Mouse (Mus musculus): Measurements from ENCODE around the gene Rufy4. TPM values are rescaled to one million over a fixed set of nuclear protein-coding genes. Genes with fewer than 3 reads are reported as not detected.

The Rufy4 gene
- polyA plus RNA-seq, 1 experiment from 2014 or later: not detected

DNA sequence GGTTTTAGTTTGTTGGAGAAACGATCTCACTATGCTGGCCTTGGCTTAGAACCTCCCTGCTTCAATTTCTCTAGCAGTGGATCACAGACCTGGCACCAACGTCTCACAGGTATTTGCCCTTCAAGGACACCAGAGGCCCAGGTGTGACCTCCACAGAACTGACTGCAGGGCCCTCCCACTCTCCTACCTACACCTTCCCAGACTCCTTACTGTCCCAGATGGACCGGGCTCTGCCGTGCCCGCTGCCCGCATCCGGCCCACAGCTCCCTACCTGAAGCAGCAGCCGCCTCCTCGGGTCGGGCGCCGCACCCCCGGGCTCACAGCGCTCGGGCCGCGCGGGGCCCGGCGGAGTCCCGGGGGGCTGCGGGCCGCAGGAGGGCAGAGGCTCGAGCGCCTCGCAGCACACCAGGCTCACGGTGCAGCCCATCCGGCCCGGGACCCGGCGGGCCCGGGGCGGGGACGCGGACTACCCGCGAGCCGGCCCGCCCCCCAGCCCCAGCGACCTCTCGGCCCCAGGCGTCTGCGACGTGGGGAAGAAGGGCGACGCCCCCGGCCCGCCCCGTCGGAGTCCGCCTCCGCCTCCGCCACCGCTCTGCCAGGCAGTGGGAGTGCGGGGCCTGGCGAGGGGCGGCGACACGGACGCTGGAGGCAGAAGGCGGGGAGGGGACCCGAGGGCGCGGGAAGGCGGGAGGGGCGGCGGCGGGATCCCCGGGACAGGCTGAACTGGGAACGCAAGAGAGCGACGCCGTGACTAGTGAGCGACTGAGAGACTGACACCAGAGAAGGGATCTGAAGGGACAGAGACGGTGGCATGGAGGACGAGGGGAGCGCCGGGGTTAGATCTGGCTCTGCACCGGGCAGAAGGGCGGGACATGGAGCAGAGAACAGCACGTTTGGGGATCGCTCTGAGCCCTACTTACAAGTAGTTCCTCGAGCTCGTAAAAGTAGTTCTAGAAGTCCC is 1.0 kb upstream of the Rufy4 start, which contains the start of gene Tns1:
TSS of gene Tns1 (minus strand) at position 429 of the 961 bp plus-strand sequence.
- Histone ChIP-seq H3K27ac (replicated peaks) (no peak within 1 kb of the TSS), H3K9ac (peak within 1 kb of the TSS; percentile 15; the same call in 1 of the 2 replicates), H3K27me3 (peaks cover 67% of the 10 kb centered on the region), H3K36me3 (replicated peaks) (no peaks in the 10 kb centered on the region), H3K4me1 (replicated peaks) (peaks cover 9% of the 10 kb centered on the region; the same call in 1 of the 2 replicates), H3K4me3 (replicated peaks) (peak within 1 kb of the TSS; percentile 52), H3K4me2 (peak within 1 kb of the TSS; percentile 77), H3K9me3 (replicated peaks) (no peaks in the 10 kb centered on the region)
- under 1% methylated on average over 84 of the region's 84 CpGs for WGBS (ENCODE audit: insufficient replicate concordance)
- ATAC-seq (ENCODE audit: insufficient read depth): peak; percentile 62

DNA sequence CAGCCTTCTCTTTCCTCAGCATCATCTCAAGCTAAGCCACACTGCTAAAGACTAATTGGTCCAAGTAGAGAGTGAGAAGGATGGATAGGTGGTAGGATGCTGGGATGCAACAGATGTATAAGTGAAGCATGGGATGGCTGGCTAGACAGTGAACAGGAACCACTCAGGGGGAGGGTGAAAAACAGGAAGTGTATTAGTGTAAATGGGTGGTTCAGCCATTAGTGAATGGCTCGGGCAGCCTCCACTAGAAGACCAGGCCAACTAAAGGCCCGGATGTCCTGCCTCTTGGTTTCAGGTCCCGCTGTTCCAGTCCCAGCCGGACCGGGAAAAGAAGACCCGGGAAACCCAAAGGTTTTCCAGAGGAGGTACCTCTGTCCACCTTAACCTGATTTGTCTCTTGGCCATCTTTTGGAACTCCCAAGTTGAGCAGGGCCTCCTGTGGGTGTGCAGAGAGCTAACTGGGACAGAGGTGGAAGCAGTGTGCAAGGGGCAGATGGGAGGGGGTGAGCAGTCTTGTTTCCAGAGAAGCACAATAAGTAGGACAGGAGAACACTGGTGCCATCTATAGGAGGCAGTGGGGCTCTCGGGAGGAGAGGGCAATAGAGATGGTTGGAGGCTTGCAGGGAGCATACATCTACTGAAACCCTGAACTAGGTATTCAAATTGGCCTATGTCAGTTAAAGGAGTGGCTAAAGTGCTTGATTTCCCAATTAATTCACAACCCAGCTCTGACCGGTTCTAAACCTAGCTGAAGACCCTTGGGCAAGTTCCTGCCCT is 5.7 kb downstream of the Rufy4 start:
- H3K4me3 ChIP-seq (replicated peaks): no peak overlapping the region
- H3K27me3 ChIP-seq: peaks cover 17% of the 10 kb centered on the region
- H3K27ac ChIP-seq (replicated peaks): no peak overlapping the region
- WGBS (ENCODE audit: insufficient replicate concordance): 57% methylated on average over 8 of the region's 8 CpGs
- no peaks in the 10 kb centered on the region for H3K9me3 ChIP-seq (replicated peaks)
- H3K36me3 ChIP-seq (replicated peaks): no peaks in the 10 kb centered on the region
- H3K4me1 ChIP-seq (replicated peaks): peaks cover 19% of the 10 kb centered on the region
- H3K4me2 ChIP-seq: no peak overlapping the region
- ATAC-seq (ENCODE audit: insufficient read depth): no peak
- H3K9ac ChIP-seq: no peak overlapping the region

DNA sequence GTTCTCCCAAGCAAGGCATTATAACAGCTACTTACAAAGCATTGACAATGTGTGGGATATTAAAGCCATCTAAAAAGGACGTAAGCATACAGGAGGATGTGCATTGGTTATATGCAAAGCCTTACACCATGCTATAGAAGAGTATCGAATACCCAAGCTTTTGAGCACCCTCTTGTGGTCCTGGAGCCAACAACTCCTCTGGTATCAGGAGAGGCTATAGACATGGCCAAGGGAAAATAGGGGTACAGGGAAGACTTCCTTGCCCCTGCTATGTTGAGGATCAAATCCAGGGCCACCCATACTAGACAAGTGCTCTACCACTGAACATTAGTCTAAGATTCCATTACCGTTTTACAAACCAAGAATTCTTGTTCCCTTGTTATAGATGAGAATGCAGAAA is 6.7 kb downstream of the Rufy4 start:
- Histone ChIP-seq H3K27ac (replicated peaks) (no peak overlapping the region), H3K27me3 (peaks cover 13% of the 10 kb centered on the region; the same call in 1 of the 2 replicates), H3K9ac (no peak overlapping the region), H3K9me3 (replicated peaks) (no peaks in the 10 kb centered on the region), H3K36me3 (replicated peaks) (no peaks in the 10 kb centered on the region), H3K4me3 (replicated peaks) (no peak overlapping the region), H3K4me2 (no peak overlapping the region), H3K4me1 (replicated peaks) (peaks cover 19% of the 10 kb centered on the region)
- ATAC-seq (ENCODE audit: insufficient read depth): no peak
- 50% methylated on average over 3 of the region's 3 CpGs for WGBS (ENCODE audit: insufficient replicate concordance)

DNA sequence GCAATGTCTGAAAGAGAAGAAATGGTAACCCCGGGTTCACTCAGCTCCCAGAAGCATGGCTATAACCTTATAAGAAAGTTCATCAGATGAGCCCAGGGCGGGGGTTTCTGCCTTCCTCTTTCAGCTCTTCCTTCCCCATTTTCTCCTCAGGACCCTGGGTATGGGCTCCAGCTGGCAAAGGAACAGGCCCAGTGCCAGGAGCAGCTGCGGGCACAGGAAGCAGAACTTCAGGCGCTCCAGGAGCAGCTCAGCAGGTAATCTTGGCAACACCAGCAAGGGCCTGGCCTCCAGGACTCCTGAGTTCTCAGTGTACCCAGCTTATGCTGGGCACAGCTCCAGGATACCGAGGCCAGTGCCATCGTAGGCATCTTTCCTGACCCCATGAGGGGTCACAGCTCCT is 8.6 kb downstream of the Rufy4 start:
- Histone ChIP-seq H3K27me3 (peaks cover 11% of the 10 kb centered on the region; the same call in 1 of the 2 replicates), H3K4me1 (replicated peaks) (peaks cover 19% of the 10 kb centered on the region), H3K9me3 (replicated peaks) (no peaks in the 10 kb centered on the region)

DNA sequence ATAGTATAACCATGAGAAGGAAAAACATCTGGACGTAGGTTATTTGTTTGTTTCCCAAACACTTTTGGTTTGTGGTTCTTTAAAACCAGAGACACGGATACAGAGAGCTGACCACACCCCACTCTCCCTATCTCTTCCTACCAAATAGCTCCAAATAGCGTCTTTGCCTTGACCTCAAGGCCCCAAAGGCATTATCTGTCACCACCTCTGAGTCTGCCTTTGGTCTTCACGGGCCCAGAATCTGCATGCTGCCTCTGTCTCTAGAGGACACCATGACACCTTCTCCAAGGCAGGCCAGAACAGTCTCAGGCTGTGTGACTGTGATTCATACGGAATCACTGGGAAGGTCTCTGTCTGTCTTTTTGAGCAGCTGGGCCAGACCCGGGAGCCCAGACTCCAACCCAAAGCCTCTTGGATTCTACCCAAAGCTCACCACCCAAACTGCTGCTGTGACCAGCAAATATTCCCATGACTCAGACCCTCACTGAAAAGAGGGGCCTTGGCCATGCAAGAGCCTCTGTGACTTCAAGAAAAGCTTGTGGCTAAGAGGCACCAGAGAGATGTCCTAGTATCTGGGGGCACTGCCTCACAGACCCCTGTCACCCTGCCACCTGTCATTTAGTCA is 10.1 kb downstream of the Rufy4 start:
- no peaks in the 10 kb centered on the region for H3K9me3 ChIP-seq (replicated peaks)
- H3K4me2 ChIP-seq: peak overlapping the region; percentile 8; the same call in 1 of the 2 replicates
- H3K27ac ChIP-seq (replicated peaks): no peak overlapping the region
- no peaks in the 10 kb centered on the region for H3K36me3 ChIP-seq (replicated peaks)
- peaks cover 9% of the 10 kb centered on the region; the same call in 1 of the 2 replicates for H3K27me3 ChIP-seq
- no peak overlapping the region for H3K9ac ChIP-seq
- WGBS (ENCODE audit: insufficient replicate concordance): 23% methylated on average over 6 of the region's 6 CpGs
- peak; percentile 57 for ATAC-seq (ENCODE audit: insufficient read depth)
- H3K4me3 ChIP-seq (replicated peaks): no peak overlapping the region
- peaks cover 19% of the 10 kb centered on the region for H3K4me1 ChIP-seq (replicated peaks)

More for the DNA sequence above, 8.6 kb downstream of the Rufy4 start:
- ATAC-seq (ENCODE audit: insufficient read depth): no peak
- WGBS (ENCODE audit: insufficient replicate concordance): 25% methylated on average over 6 of the region's 6 CpGs
- Histone ChIP-seq H3K4me2 (no peak overlapping the region), H3K36me3 (replicated peaks) (no peaks in the 10 kb centered on the region), H3K9ac (no peak overlapping the region), H3K4me3 (replicated peaks) (no peak overlapping the region), H3K27ac (replicated peaks) (no peak overlapping the region)

DNA sequence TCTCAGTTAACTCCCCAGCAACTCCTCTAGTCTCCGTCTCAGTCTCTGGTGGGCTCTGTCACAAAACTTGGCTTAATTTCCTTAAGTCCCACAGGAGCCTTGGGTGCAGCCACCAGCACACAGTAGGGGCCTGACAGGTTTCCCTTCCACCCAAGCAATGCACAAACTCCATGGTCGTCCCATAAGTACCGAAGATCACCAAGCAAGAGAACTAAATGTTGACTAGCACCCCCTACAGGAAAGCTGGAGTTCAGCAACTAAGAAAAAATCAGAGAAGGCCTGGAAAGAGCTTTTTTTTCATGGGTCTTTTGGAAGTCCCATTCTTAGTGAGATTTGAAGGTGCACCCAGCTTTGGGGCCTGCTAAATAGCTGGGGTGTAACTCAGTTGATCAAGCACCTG is 14.1 kb downstream of the Rufy4 start:
- H3K9ac ChIP-seq: no peak overlapping the region
- no peak overlapping the region for H3K4me3 ChIP-seq (replicated peaks)
- WGBS (ENCODE audit: insufficient replicate concordance): 45% methylated on average over 3 of the region's 3 CpGs
- no peaks in the 10 kb centered on the region for H3K27me3 ChIP-seq
- H3K27ac ChIP-seq (replicated peaks): no peak overlapping the region
- no peak overlapping the region for H3K4me2 ChIP-seq
- H3K9me3 ChIP-seq (replicated peaks): no peaks in the 10 kb centered on the region
- no peak for ATAC-seq (ENCODE audit: insufficient read depth)
- H3K4me1 ChIP-seq (replicated peaks): peaks cover 15% of the 10 kb centered on the region
- H3K36me3 ChIP-seq (replicated peaks): no peaks in the 10 kb centered on the region

DNA sequence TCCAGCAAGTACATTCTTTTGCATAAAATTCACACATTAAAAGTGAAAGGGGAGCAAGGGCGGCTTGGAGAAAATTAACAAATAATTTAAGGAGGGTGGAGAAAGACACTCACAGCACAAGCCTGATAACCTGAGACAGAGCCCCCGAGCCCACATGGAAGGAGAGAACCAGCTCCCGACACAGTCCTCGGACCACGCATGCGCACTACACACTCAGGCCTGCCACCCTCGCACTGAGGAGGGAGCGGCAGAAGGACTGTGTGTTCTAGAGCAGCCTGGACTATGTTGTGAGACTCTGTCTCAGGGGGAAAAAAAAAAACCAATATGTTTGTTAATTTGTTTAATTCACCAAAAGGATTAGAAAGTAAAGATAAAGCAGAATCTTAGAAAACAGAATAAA is 16.4 kb downstream of the Rufy4 start:
- Histone ChIP-seq H3K36me3 (replicated peaks) (no peaks in the 10 kb centered on the region), H3K9ac (no peak overlapping the region), H3K27me3 (no peaks in the 10 kb centered on the region), H3K4me2 (no peak overlapping the region), H3K4me1 (replicated peaks) (peaks cover 5% of the 10 kb centered on the region), H3K9me3 (replicated peaks) (no peaks in the 10 kb centered on the region), H3K4me3 (replicated peaks) (no peak overlapping the region), H3K27ac (replicated peaks) (no peak overlapping the region)
- no peak for ATAC-seq (ENCODE audit: insufficient read depth)
- WGBS (ENCODE audit: insufficient replicate concordance): 77% methylated on average over 8 of the region's 8 CpGs

DNA sequence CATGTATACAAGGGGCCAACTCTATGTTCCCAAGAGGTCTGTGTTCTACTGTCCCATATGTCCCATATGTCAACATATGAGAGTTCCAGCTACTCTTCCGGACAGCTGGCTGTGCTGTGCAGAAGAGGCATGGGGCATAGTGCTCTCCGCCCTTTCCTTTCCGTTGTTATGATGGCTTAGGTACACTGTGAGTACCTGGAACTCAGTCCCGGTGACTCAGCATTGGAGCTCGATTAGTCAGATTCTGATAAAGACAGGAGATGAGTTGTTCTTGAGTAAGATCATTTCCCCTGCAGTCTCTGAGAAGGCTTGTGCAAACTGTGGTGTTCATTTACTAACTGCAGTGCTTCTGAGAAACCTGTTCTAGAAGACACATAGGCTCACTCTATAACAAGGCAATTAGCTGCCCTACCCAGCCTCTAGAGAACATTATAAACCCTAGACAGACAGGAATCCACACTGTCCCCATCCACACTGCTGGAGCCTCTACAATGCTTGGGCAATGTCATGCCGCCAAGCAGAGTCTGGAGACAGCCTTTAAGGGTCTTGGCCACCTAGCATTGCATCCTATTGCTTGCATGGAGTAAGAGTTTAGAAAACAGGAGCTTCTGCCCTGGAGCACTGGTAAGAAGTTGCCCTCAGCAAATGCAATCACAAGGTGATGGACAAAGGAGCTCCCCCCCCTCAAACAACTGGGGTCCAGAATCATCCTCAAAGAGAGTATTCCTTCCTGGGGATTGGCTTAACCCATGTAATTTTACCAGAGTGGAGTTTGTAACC is 24.0 kb downstream of the Rufy4 start:
- no peaks in the 10 kb centered on the region for H3K36me3 ChIP-seq (replicated peaks)
- no peaks in the 10 kb centered on the region for H3K9me3 ChIP-seq (replicated peaks)
- no peak overlapping the region for H3K9ac ChIP-seq
- no peak overlapping the region for H3K4me2 ChIP-seq
- H3K27ac ChIP-seq (replicated peaks): no peak overlapping the region
- H3K27me3 ChIP-seq: no peaks in the 10 kb centered on the region
- no peak for ATAC-seq (ENCODE audit: insufficient read depth)
- 44% methylated on average over 6 of the region's 6 CpGs for WGBS (ENCODE audit: insufficient replicate concordance)
- no peak overlapping the region for H3K4me3 ChIP-seq (replicated peaks)
- peaks cover 24% of the 10 kb centered on the region for H3K4me1 ChIP-seq (replicated peaks)

DNA sequence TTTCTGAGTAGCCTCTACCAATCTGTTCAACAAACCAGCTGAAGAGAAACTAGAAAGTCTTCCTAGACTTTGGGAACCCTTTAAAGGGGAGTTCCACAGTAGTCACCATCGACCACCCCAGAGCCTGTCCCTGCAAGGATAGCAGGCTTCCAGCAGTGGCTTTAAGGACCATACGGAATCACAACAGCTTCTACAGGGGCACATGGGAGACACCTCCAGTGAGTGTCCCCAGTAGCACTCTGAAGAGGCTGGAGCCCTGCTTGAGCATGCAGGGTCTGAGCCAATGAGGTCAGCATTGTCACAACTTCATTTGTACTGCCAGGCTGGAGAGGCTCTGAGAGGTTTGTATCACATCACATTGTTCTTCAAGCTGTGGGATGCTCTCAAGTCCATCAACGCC is 24.8 kb downstream of the Rufy4 start:
- Histone ChIP-seq H3K4me3 (replicated peaks) (no peak overlapping the region), H3K9ac (no peak overlapping the region), H3K4me2 (no peak overlapping the region), H3K36me3 (replicated peaks) (no peaks in the 10 kb centered on the region), H3K27me3 (no peaks in the 10 kb centered on the region), H3K9me3 (replicated peaks) (no peaks in the 10 kb centered on the region), H3K4me1 (replicated peaks) (peaks cover 24% of the 10 kb centered on the region), H3K27ac (replicated peaks) (no peak overlapping the region)
- 63% methylated on average over 3 of the region's 3 CpGs for WGBS (ENCODE audit: insufficient replicate concordance)
- ATAC-seq (ENCODE audit: insufficient read depth): no peak

DNA sequence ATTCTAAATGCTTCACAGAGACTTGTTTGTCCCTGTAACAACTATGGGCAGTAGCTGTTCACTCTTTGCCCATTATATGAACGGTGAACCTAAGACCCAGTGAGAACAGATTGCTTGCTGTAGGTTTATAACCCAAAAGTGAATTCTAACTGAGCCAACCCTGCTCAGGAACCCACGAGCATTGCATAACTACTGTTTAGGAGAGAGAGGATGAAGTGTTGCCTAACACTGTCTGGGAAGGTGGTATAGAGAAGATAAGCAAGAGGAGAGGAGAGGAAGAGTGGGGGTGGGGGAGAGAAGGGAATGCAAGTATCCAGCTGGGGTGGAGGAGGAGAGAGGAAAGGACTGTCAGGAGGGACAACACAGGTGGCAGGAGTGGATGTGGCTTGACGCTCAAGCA is 25.8 kb downstream of the Rufy4 start:
- H3K4me3 ChIP-seq (replicated peaks): no peak overlapping the region
- 12% methylated on average over 3 of the region's 3 CpGs for WGBS (ENCODE audit: insufficient replicate concordance)
- no peak overlapping the region for H3K27ac ChIP-seq (replicated peaks)
- peaks cover 24% of the 10 kb centered on the region for H3K4me1 ChIP-seq (replicated peaks)
- H3K27me3 ChIP-seq: no peaks in the 10 kb centered on the region
- ATAC-seq (ENCODE audit: insufficient read depth): no peak
- no peaks in the 10 kb centered on the region for H3K9me3 ChIP-seq (replicated peaks)
- H3K4me2 ChIP-seq: no peak overlapping the region
- no peaks in the 10 kb centered on the region for H3K36me3 ChIP-seq (replicated peaks)
- no peak overlapping the region for H3K9ac ChIP-seq

All from liver, embryonic 15.5 days (tissue).